Mouse (Mus musculus) cerebellum, adult 2 months (tissue): ENCODE results near the gene Rps6kl1.

Experiments used
- CTCF ChIP-seq: fragments of 200-500 bp; IDR thresholded peaks from 2 replicates; pipeline ENCODE4 v1.5.1; 2011; ENCODE audit warnings: low read depth, mild to moderate bottlenecking, control low read depth, low read length, moderate library complexity, borderline replicate concordance; ENCODE audit not compliant: insufficient read depth
- POLR2A ChIP-seq: fragments of 200-500 bp; IDR thresholded peaks from 2 replicates; pipeline ENCODE4 v1.6.1; 2011; ENCODE audit warnings: low read length, control low read depth, borderline replicate concordance; ENCODE audit not compliant: insufficient read depth

DNA sequence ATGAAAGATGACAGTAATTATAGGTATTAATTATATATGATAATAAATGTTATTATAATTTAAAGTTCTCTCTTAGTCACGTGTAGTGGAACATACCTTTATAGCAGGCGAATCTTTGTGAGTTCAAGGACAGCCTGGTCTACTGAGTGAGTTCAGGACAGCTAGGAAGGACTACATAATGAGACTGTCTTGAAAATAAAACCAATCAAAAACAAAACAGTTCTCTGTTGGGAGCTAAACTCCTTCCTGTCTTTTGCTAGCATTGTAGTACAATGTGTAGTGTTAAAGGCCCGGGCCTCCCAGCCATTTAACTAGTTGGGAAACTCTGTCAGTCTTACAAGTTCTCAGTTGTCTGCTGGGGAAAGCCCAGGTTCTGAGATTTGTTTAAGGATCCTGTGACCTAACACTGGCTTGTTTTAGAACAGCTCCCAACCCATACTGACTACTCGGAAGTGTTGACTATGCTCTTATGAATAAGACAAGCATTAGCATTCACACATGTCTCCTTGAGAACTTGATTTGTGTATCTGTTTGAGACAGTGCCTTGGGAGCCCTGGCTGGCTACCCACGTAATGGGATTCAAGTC lies 49.5 kb downstream of the Rps6kl1 start:
- TF ChIP-seq CTCF (no peak), POLR2A (no peak)
